Comparison of ENCODE assay signal across 19 mouse cellular contexts in genomic region chr7:81514906-81515590, GRCm38 (mm10). TPM values are rescaled to one million over a fixed set of nuclear protein-coding genes. Genes with fewer than 3 reads are reported as not detected.
DNase-seq lines count a peak whose midpoint lies in the region; TF ChIP-seq lines count a peak whose summit lies in the region.
"Had no signal": no experiment of that assay in that cellular context is flagged by ENCODE, and none has a peak within 500 bp of the region (broad histone marks: within the 10 kb centered on the region; RNA-seq: fewer than 3 reads in every experiment).

No protein-coding gene starts in this region.

- H3K27me3 ChIP-seq in E14TG2a.4 (ENCODE audit: insufficient read depth, low read length), result no peaks in the 10 kb centered on the region
- H3K27me3 ChIP-seq: embryonic facial prominence, embryonic 15.5 days; hindbrain, embryonic 12.5 days had no signal

- H3K4me1 ChIP-seq in E14TG2a.4 (replicated peaks; ENCODE audit: low read depth, low read length), result peaks cover 28% of the 10 kb centered on the region
- H3K4me1 ChIP-seq: embryonic facial prominence, embryonic 15.5 days; hindbrain, embryonic 12.5 days; lung, embryonic 15.5 days had no signal

- DNase-seq in kidney, adult 9 months, result peak; percentile 58
- no peak for DNase-seq in kidney, adult 11 months
- peak; percentile 6 for DNase-seq in forelimb bud, embryonic 11.5 days (ENCODE audit: low read depth, low spot score)
- DNase-seq in thymus, postnatal 25 days, result peak; percentile 12
- no peak for DNase-seq in left cerebral cortex, postnatal 4 days
- no peak for DNase-seq in right cerebral cortex, adult 18-20 months
- DNase-seq: B cell, adult 2 months; cerebellum, adult 2 months; cerebellum, postnatal 36 days; heart, postnatal 10 days; layer of hippocampus, postnatal 36 days; retina, postnatal 1 day had no signal

- peak overlapping the region; percentile 46 for H3K4me3 ChIP-seq in E14TG2a.4 (replicated peaks; ENCODE audit: low read length)
- H3K4me3 ChIP-seq: embryonic facial prominence, embryonic 15.5 days; hindbrain, embryonic 12.5 days; layer of hippocampus, adult 2 months; lung, embryonic 15.5 days had no signal

- intact Hi-C loops in left cerebral cortex, postnatal 4 days (cut with DNase I), result no loop called here

- H3K36me3 ChIP-seq in E14TG2a.4 (ENCODE audit: insufficient read depth, low read length), result no peaks in the 10 kb centered on the region
- H3K36me3 ChIP-seq: embryonic facial prominence, embryonic 15.5 days; hindbrain, embryonic 12.5 days; lung, embryonic 15.5 days had no signal

- no peaks in the 10 kb centered on the region for H3K9me3 ChIP-seq in E14TG2a.4 (ENCODE audit: low read length)
- H3K9me3 ChIP-seq: embryonic facial prominence, embryonic 15.5 days; hindbrain, embryonic 12.5 days; lung, embryonic 15.5 days had no signal

- TF ChIP-seq CTCF in E14TG2a.4 (conservative IDR thresholded peaks at IDR 0.05; ENCODE audit: low read length), result no peak

RNA-seq across cellular contexts. Expression of gene BC048679, which starts 17.0 kb away (rescaled TPM):
- not detected for total RNA-seq in left cerebral cortex, postnatal 4 days (2021)
- total RNA-seq: gastrocnemius, postnatal 4 days; heart, postnatal 10 days; layer of hippocampus, adult 2 months; layer of hippocampus, postnatal 36 days; left cerebral cortex, postnatal 14 days had no signal

RNA-seq across cellular contexts. Expression of gene Ap3b2, which starts 21.3 kb away (rescaled TPM):
- 100 to 1,000 TPM; 165 to 172 TPM for total RNA-seq in left cerebral cortex, postnatal 4 days (2021)

RNA-seq across cellular contexts. Expression of gene Fsd2, which starts 51.7 kb away (rescaled TPM):
- under 1 TPM in 1 of 2 experiments, not detected in 1; 0.08 TPM for total RNA-seq in left cerebral cortex, postnatal 4 days (2021)

RNA-seq across cellular contexts. Expression of gene Whamm, which starts 56.0 kb away (rescaled TPM):
- total RNA-seq in left cerebral cortex, postnatal 4 days (2021), result 10 to 100 TPM; 14.5 to 15.9 TPM

RNA-seq across cellular contexts. Expression of gene Cpeb1, which starts 59.8 kb away (rescaled TPM):
- total RNA-seq in left cerebral cortex, postnatal 4 days (2021), result 10 to 100 TPM; 10.0 to 11.6 TPM

Comparison
In these comparisons a context has a peak if more than half of its experiments do, and no peak if none do; other contexts are left out.
1. DNase-seq: peak in kidney, adult 9 months (single experiment), forelimb bud, embryonic 11.5 days (single experiment) and thymus, postnatal 25 days (single experiment); none in kidney, adult 11 months (single experiment), left cerebral cortex, postnatal 4 days (single experiment) and right cerebral cortex, adult 18-20 months (single experiment).